Mouse (Mus musculus): ENCODE measurements around the gene Pafah1b3.
"Not testable (repeated sequence)": the region's sequence is repeated elsewhere in the genome, so short reads cannot be mapped to it uniquely, and the experiment has no call there.

Pafah1b3 gene

GRCm38 (mm10) chr7:25267301-25267750, 30.5 kb downstream of the Pafah1b3 start, which contains the start of gene Cic:
TSS of gene Cic (plus strand) at chr7:25267704.
- peak; percentile 100 for DNase-seq

GRCm38 (mm10) chr7:25266180-25266962, 31.4 kb downstream of the Pafah1b3 start:
- no peak for DNase-seq

GRCm38 (mm10) chr7:25265743-25266142, 32.0 kb downstream of the Pafah1b3 start:
- DNase-seq, result not testable (repeated sequence)

GRCm38 (mm10) chr7:25263968-25264870, 33.6 kb downstream of the Pafah1b3 start:
- no peak for DNase-seq

GRCm38 (mm10) chr7:25261896-25262295, 35.9 kb downstream of the Pafah1b3 start:
- DNase-seq, result no peak

GRCm38 (mm10) chr7:25251822-25252221, 46.0 kb downstream of the Pafah1b3 start:
- DNase-seq, result no peak

GRCm38 (mm10) chr7:25251071-25251791, 46.6 kb downstream of the Pafah1b3 start:
- peak; percentile 85 for DNase-seq

GRCm38 (mm10) chr7:25250141-25250972, 47.4 kb downstream of the Pafah1b3 start, which contains the start of gene Erf:
TSS of gene Erf (minus strand) at chr7:25250761.
- peak; percentile 98 for DNase-seq

- DNase-seq, result peak; percentile 92
Measured at GRCm38 (mm10) chr7:25249314-25250140, 48.3 kb downstream of the Pafah1b3 start.

GRCm38 (mm10) chr7:25248846-25249313, 48.9 kb downstream of the Pafah1b3 start:
- DNase-seq, result peak; percentile 50

- no peak for DNase-seq
Measured at GRCm38 (mm10) chr7:25248018-25248647, 49.7 kb downstream of the Pafah1b3 start.

GRCm38 (mm10) chr7:25247498-25247897, 50.3 kb downstream of the Pafah1b3 start:
- DNase-seq, result no peak

GRCm38 (mm10) chr7:25246759-25247137, 51.0 kb downstream of the Pafah1b3 start:
- no peak for DNase-seq

GRCm38 (mm10) chr7:25246079-25246758, 51.6 kb downstream of the Pafah1b3 start:
- peak; percentile 76 for DNase-seq

Measured in kidney, postnatal 14 days (tissue).